Mouse (Mus musculus) neural tube, embryonic 12.5 days (tissue): ENCODE data around the gene Hs6st1. TPM values are rescaled to one million over a fixed set of nuclear protein-coding genes. Genes with fewer than 3 reads are reported as not detected.

Experiments used
- ATAC-seq: fragments of 200-750 bp; cut with Nextera tagmentation; 2 replicates; pipeline ENCODE4 v1.8.0; 2017; ENCODE audit warnings: low read depth, mild to moderate bottlenecking, moderate TSS enrichment, moderate library complexity; ENCODE audit not compliant: low FRiP score
- H3K27ac ChIP-seq: fragments of 300-500 bp; sonication (generic); 2 replicates; pipeline ENCODE4 v1.5.1; 2016
- H3K27me3 ChIP-seq: fragments of 300-500 bp; sonication (generic); replicated peaks from 2 replicates; pipeline ENCODE4 v1.6.1; 2016; ENCODE audit warnings: mild to moderate bottlenecking
- H3K36me3 ChIP-seq: fragments of 300-500 bp; sonication (generic); 2 replicates; pipeline ENCODE4 v1.6.1; 2016; ENCODE audit warnings: mild to moderate bottlenecking
- H3K4me1 ChIP-seq: fragments of 300-500 bp; sonication (generic); 2 replicates; pipeline ENCODE4 v1.6.1; 2016
- H3K4me2 ChIP-seq: fragments of 300-500 bp; sonication (generic); replicated peaks from 2 replicates; pipeline ENCODE4 v1.6.1; 2016; ENCODE audit warnings: mild to moderate bottlenecking
- H3K4me3 ChIP-seq: fragments of 300-500 bp; sonication (generic); 2 replicates; pipeline ENCODE4 v1.5.1; 2016
- H3K9ac ChIP-seq: fragments of 300-500 bp; sonication (generic); 2 replicates; pipeline ENCODE4 v1.6.1; 2016; ENCODE audit warnings: mild to moderate bottlenecking
- H3K9me3 ChIP-seq: fragments of 300-500 bp; sonication (generic); 2 replicates; pipeline ENCODE4 v1.6.1; 2016; ENCODE audit warnings: mild to moderate bottlenecking
- WGBS: fragments of 180-500 bp; shearing (Covaris S2); methylation state at CpG from one replicate; pipeline ENCODE4 v1.1.7; 2016; 5-methylcytosine and 5-hydroxymethylcytosine counted together
- microRNA-seq: library from miRNA; unstranded; fragments of <30 nt; microRNA quantifications from one replicate; pipeline ENCODE4, GENCODE M21; 2017
- polyA plus RNA-seq: library from polyadenylated mRNA; unstranded; fragments of >200 nt; fragmentation: Nextera tagmentation; extraction: Ambion mirVana; gene quantifications from 2 replicates; pipeline ENCODE4 v1.2.1, GENCODE M21; 2016

Gene Hs6st1
- polyA plus RNA-seq, 1 experiment from 2014 or later = 34.4 TPM

DNA sequence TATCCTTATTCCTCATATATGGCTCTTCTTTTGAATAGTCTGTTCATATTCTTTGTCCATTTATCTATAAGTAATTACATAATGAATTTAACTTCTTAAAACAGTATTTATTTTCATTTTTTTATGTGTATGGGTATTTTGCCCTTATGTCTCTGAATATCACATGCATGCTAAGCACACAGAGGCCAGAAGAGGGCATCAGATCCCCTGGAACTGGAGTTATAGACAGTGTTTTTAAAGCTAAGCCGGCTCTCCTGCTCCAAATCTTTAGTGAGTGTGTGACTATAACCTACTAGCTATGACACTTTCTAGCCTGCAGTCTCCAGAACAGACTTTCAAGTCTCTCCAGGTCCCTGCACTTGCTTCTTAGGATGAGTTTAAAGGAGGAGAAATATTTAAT lies 76.8 kb downstream of the Hs6st1 start:
- Histone ChIP-seq H3K9ac (no peak overlapping the region), H3K27ac (no peak overlapping the region), H3K4me3 (no peak overlapping the region), H3K4me1 (no peaks in the 10 kb centered on the region), H3K36me3 (peaks cover 73% of the 10 kb centered on the region), H3K9me3 (no peaks in the 10 kb centered on the region), H3K4me2 (no peak overlapping the region), H3K27me3 (no peaks in the 10 kb centered on the region)
- no peak for ATAC-seq
- 36% methylated on average over 1 of the region's 1 CpGs for WGBS

GRCm38 (mm10) chr1:36148809-36149208 lies 80.6 kb downstream of the Hs6st1 start:
- WGBS = 79% methylated on average over 2 of the region's 2 CpGs
- Histone ChIP-seq H3K27ac (no peak overlapping the region), H3K27me3 (no peaks in the 10 kb centered on the region), H3K4me1 (no peaks in the 10 kb centered on the region), H3K9ac (no peak overlapping the region), H3K4me2 (no peak overlapping the region), H3K36me3 (peaks cover 86% of the 10 kb centered on the region), H3K4me3 (no peak overlapping the region), H3K9me3 (no peaks in the 10 kb centered on the region)
- no peak for ATAC-seq

DNA sequence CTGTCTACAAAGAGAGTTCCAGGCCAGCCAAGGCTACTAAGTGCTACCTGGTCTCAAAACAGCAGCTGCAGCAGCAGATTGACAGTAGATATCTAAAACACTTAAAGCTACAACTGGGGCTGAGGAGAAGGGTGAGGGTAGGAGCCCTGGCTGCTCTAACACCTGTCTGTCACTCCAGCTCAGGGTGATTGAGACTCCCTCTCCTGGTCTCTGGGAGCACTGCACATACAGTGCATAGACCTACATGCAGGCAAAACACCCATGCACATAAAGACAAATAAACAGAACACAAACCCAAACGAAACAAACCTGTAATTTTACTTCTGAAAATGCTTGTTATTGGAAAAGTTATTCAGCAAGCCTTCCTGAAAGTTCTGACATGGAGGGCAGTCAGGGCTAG lies 81.2 kb downstream of the Hs6st1 start:
- no peak overlapping the region for H3K4me3 ChIP-seq

More for the DNA sequence above, 81.2 kb downstream of the Hs6st1 start:
- Histone ChIP-seq H3K9me3 (no peaks in the 10 kb centered on the region), H3K9ac (no peak overlapping the region), H3K27ac (no peak overlapping the region), H3K36me3 (peaks cover 86% of the 10 kb centered on the region), H3K4me1 (no peaks in the 10 kb centered on the region), H3K27me3 (no peaks in the 10 kb centered on the region), H3K4me2 (no peak overlapping the region)
- ATAC-seq = no peak
- WGBS = 69% methylated on average over 1 of the region's 1 CpGs

Small RNA genes lying within 50 kb of the gene (microRNA-seq; reads per million reads assigned to microRNA genes)
- gene Mir6897 = 4.8 reads per million, percentile 14 among the genes with 10 or more reads in this experiment

Other genes with a start within 250 kb of the Hs6st1 start
- 53.1 and 54.8 TPM in 2 replicates for gene Uggt1, start 176.3 kb downstream of the Hs6st1 start, polyA plus RNA-seq
- gene Neurl3, start 206.3 kb downstream of the Hs6st1 start, polyA plus RNA-seq = 0.51 and 1.2 TPM in 2 replicates
- gene Arid5a, start 239.3 kb downstream of the Hs6st1 start, polyA plus RNA-seq = 4.1 and 5.2 TPM in 2 replicates